Mouse (Mus musculus) lung, embryonic 14.5 days (tissue): ENCODE data around the gene Tepp. TPM values are rescaled to one million over a fixed set of nuclear protein-coding genes. Genes with fewer than 3 reads are reported as not detected.

ENCODE experiments used
- ATAC-seq: fragments of 200-750 bp; cut with Nextera tagmentation; 2 replicates; pipeline ENCODE4 v1.8.0; 2017; ENCODE audit warnings: mild to moderate bottlenecking, moderate TSS enrichment, moderate library complexity; ENCODE audit not compliant: insufficient read depth
- DNase-seq: peaks from one replicate; pipeline ENCODE4 v3.0.0-alpha.2; 2015
- H3K27ac ChIP-seq: fragments of 300-500 bp; sonication (generic); 2 replicates; pipeline ENCODE4 v1.5.1; 2014; ENCODE audit warnings: low read depth, mild to moderate bottlenecking, moderate library complexity
- H3K27me3 ChIP-seq: fragments of 300-500 bp; sonication (generic); 2 replicates; pipeline ENCODE4 v1.6.1; 2014; ENCODE audit warnings: low read length, control low read depth; ENCODE audit not compliant: insufficient read depth
- H3K36me3 ChIP-seq: fragments of 300-500 bp; sonication (generic); 2 replicates; pipeline ENCODE4 v1.6.1; 2014; ENCODE audit warnings: control low read depth; ENCODE audit not compliant: insufficient read depth
- H3K4me1 ChIP-seq: fragments of 300-500 bp; sonication (generic); 2 replicates; pipeline ENCODE4 v1.6.1; 2014; ENCODE audit warnings: antibody characterized with exemption, control low read depth; ENCODE audit not compliant: insufficient read depth
- H3K4me2 ChIP-seq: fragments of 300-500 bp; sonication (generic); 2 replicates; pipeline ENCODE4 v1.6.1; 2014; ENCODE audit warnings: mild to moderate bottlenecking
- H3K4me3 ChIP-seq: fragments of 300-500 bp; sonication (generic); 2 replicates; pipeline ENCODE4 v1.5.1; 2014; ENCODE audit warnings: low read depth, low read length
- H3K9ac ChIP-seq: fragments of 300-500 bp; sonication (generic); 2 replicates; pipeline ENCODE4 v1.6.1; 2014
- H3K9me3 ChIP-seq: fragments of 300-500 bp; sonication (generic); 2 replicates; pipeline ENCODE4 v1.6.1; 2016; ENCODE audit warnings: low read depth, low read length, control low read depth
- CTCF ChIP-seq: IDR thresholded peaks from 2 replicates; pipeline ENCODE4 v1.5.1; 2016; ENCODE audit warnings: antibody characterized with exemption, low read depth
- WGBS: fragments of 180-500 bp; shearing (Covaris S2); extraction: QIAGEN DNeasy Blood & Tissue Kit; methylation state at CpG from one replicate; pipeline ENCODE4 v1.1.7; 2014; 5-methylcytosine and 5-hydroxymethylcytosine counted together
- polyA plus RNA-seq: library from polyadenylated mRNA; unstranded; fragments of >200 nt; fragmentation: Nextera tagmentation; extraction: Ambion mirVana; gene quantifications from 2 replicates; pipeline ENCODE4 v1.2.1, GENCODE M21; 2014

Tepp gene
- polyA plus RNA-seq, 1 experiment from 2014 or later, result 0.37 TPM

DNA sequence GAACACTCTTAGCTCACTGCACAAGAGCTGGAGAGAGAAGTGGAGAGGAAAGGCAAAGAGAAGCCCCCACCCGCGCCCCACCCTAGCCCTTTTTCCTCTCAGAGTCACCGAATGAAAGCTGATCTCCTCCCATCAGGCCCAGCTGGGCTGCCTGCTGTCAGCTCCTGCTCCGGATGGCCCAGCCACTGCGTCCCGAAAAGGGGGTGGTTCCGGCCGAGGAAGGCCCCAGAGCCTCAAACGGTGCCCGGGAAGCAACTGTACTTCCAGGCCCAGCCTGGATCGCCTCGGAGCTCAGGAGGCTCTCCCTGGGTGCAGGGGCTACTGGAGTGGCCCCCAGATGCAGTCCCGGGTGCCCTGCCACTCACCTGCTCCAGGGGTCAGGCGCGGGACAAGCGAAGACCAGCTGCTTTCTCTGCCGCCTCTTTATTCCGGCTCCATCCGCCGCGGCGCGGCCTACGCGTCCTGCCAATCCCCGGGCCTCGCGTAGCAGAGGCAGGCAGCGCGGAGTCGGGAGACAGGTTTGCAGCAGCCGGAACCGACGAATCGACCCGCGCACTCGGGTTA is 20.9 kb downstream of the Tepp start:
- H3K9me3 ChIP-seq, result no peaks in the 10 kb centered on the region

DNA sequence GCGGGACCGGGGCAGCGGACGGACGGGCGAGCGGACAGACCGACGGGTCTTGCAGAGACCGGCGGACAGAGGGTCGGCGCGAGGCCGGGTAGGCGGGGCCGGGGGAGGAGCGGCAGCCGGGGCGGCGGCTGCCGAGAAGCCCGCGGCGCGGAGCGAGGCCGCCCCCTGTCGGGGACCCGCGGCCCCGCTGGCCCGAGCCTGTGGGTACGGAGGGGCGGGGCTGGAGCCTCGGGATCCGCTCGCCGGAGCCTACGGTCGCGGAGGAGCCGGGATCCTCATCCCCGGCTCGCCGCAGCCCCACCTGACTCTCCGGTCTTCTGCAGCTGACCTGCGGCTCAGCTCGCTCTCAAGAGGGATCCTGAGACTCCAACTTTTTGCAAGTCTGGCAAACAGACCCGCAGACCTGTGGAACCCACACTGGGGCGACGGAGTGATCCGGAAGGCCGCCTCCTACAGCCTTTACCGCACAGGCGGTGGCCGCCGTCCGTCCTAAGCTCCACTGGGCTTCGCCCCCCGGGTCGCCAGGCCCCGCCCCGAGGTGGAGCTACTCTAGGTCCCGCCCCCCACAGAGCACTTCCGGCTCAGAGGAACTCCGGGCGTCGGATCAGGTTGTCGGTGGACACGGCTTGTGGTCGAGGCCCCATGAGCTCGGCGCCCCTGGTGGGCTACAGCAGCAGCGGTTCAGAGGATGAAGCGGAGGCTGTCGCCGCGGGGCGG is 21.5 kb downstream of the Tepp start, which contains the start of the genes Zfp319 and Usb1:
Gene Zfp319 (minus strand): TSS at position 231 of the 717 bp plus-strand sequence.
Gene Usb1 (plus strand): TSS at position 565 of the 717 bp plus-strand sequence.
- peak within 1 kb of the TSS; percentile 87 for H3K9ac ChIP-seq
- DNase-seq (peak; percentile 97), ATAC-seq (peak; percentile 94)
- no peaks in the 10 kb centered on the region for H3K9me3 ChIP-seq
- under 1% methylated on average over 80 of the region's 80 CpGs for WGBS
- H3K4me2 ChIP-seq, result peak within 1 kb of the TSS; percentile 87
- no peaks in the 10 kb centered on the region for H3K27me3 ChIP-seq
- H3K4me3 ChIP-seq, result peak within 1 kb of the TSS; percentile 84
- TF ChIP-seq CTCF, result peak; percentile 81
- peaks cover 10% of the 10 kb centered on the region for H3K4me1 ChIP-seq
- H3K27ac ChIP-seq, result peak within 1 kb of the TSS; percentile 98
- H3K36me3 ChIP-seq, result peaks cover 29% of the 10 kb centered on the region

More for the DNA sequence above, 20.9 kb downstream of the Tepp start:
- Histone ChIP-seq H3K9ac (peak overlapping the region; percentile 87), H3K36me3 (peaks cover 35% of the 10 kb centered on the region), H3K27me3 (no peaks in the 10 kb centered on the region), H3K4me2 (peak overlapping the region; percentile 87), H3K4me1 (peaks cover 10% of the 10 kb centered on the region), H3K27ac (peak overlapping the region; percentile 98), H3K4me3 (peak overlapping the region; percentile 84)
- ATAC-seq, result peak; percentile 43
- peak; percentile 81 for DNase-seq
- WGBS, result under 1% methylated on average over 38 of the region's 38 CpGs
- TF ChIP-seq CTCF, result no peak

DNA sequence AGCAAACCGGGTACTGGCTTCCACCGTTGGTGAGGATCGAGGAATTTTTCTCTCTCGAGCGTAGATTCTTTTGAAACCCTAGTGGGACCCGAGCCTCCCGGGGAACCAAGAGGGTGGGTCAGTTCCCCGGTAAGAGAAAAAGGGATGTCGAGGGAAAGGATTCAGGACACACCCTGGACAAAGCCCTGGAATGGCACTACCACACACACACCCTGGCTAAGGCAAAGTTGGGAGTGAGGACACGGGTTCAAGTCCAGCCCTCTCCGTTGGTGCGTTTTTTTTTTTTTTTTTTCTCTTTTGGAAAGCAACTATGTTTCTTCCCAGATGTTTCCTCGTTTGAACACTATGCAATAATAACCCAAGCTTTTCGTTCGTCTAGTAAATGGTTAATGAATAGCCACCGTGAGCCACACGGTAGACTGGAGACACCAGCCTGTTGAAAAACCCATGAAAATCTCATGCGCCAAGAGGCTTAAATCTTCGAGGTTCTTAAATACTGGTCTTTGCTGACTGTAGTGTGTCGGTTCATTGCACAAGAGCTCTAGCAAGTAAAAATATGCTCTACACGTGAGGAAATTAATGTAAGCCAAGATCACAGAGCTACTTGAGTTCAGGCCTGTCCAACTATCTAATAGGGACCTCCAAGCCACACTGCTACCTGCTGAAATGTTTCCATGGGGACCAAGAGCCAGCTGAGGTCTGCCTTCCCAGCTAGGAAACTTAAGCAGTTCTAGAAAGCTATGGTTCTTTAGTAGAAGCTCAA is 22.3 kb downstream of the Tepp start:
- DNase-seq (peak; percentile 27), ATAC-seq (peak; percentile 22)
- Histone ChIP-seq H3K9ac (peak overlapping the region; percentile 87), H3K4me2 (peak overlapping the region; percentile 87), H3K27me3 (no peaks in the 10 kb centered on the region), H3K4me1 (peaks cover 10% of the 10 kb centered on the region), H3K4me3 (peak overlapping the region; percentile 84), H3K9me3 (no peaks in the 10 kb centered on the region), H3K36me3 (peaks cover 21% of the 10 kb centered on the region), H3K27ac (peak overlapping the region; percentile 98)
- 17% methylated on average over 21 of the region's 21 CpGs for WGBS
- TF ChIP-seq CTCF, result no peak

DNA sequence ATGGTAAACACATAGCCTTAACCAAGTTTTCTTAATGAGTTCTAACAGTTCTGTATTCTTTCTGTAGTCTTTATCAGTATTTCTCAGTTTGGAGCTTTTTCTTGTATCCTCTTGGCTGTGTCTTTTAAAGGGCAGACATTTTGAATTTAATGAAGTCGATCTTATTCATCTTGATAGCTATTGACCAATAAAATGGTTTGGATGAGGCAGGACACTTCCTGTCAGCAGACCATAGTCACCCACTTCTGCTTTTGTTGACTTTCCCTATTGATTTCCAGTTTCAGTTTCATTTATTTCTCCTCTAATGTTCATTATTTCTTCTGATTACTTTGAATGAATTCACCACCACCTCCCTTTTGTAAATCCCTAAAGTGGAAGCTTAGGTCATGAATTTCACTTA is 25.3 kb downstream of the Tepp start:
- Histone ChIP-seq H3K27ac (no peak overlapping the region), H3K9me3 (no peaks in the 10 kb centered on the region), H3K9ac (no peak overlapping the region), H3K4me3 (no peak overlapping the region), H3K36me3 (peaks cover 19% of the 10 kb centered on the region), H3K27me3 (no peaks in the 10 kb centered on the region), H3K4me1 (peaks cover 1% of the 10 kb centered on the region), H3K4me2 (no peak overlapping the region)
- no peak for TF ChIP-seq CTCF
- DNase-seq (no peak), ATAC-seq (no peak)
- WGBS, result 87% methylated on average over 1 of the region's 1 CpGs

- Histone ChIP-seq H3K4me2 (no peak overlapping the region), H3K36me3 (peaks cover 25% of the 10 kb centered on the region), H3K9me3 (no peaks in the 10 kb centered on the region), H3K27me3 (no peaks in the 10 kb centered on the region), H3K9ac (no peak overlapping the region), H3K4me3 (no peak overlapping the region), H3K27ac (no peak overlapping the region), H3K4me1 (no peaks in the 10 kb centered on the region)
- ATAC-seq, result no peak
- DNase-seq, result no peak
- TF ChIP-seq CTCF, result no peak
These were observed 26.0 kb downstream of the Tepp start for GRCm38 (mm10) chr8:95336363-95336762.

GRCm38 (mm10) chr8:95341721-95342120 is 31.4 kb downstream of the Tepp start:
- 63% methylated on average over 5 of the region's 5 CpGs for WGBS
- Histone ChIP-seq H3K9me3 (no peaks in the 10 kb centered on the region), H3K4me3 (no peak overlapping the region), H3K27me3 (no peaks in the 10 kb centered on the region), H3K36me3 (peaks cover 48% of the 10 kb centered on the region), H3K4me1 (no peaks in the 10 kb centered on the region), H3K4me2 (no peak overlapping the region), H3K9ac (no peak overlapping the region), H3K27ac (no peak overlapping the region)
- DNase-seq, result no peak
- ATAC-seq, result no peak
- no peak for TF ChIP-seq CTCF

- H3K9ac ChIP-seq, result no peak overlapping the region
- no peak overlapping the region for H3K4me3 ChIP-seq
- no peak overlapping the region for H3K4me2 ChIP-seq
- H3K9me3 ChIP-seq, result no peaks in the 10 kb centered on the region
- TF ChIP-seq CTCF, result peak; percentile 40
- 71% methylated on average over 6 of the region's 6 CpGs for WGBS
- H3K27me3 ChIP-seq, result no peaks in the 10 kb centered on the region
- H3K36me3 ChIP-seq, result peaks cover 35% of the 10 kb centered on the region
- no peak overlapping the region for H3K27ac ChIP-seq
- H3K4me1 ChIP-seq, result no peaks in the 10 kb centered on the region
- no peak for ATAC-seq
- DNase-seq, result no peak
These were observed 34.3 kb downstream of the Tepp start for GRCm38 (mm10) chr8:95344668-95345067.
